Mouse (Mus musculus) forebrain, embryonic 12.5 days (tissue): ENCODE results near the gene Emp2. TPM values are rescaled to one million over a fixed set of nuclear protein-coding genes. Genes with fewer than 3 reads are reported as not detected.

Experiments
- ATAC-seq: fragments of 200-750 bp; cut with Nextera tagmentation; 2 replicates; pipeline ENCODE4 v1.8.0; 2017; ENCODE audit warnings: moderate TSS enrichment; ENCODE audit not compliant: low FRiP score
- H3K27ac ChIP-seq: fragments of 300-500 bp; sonication (generic); 2 replicates; pipeline ENCODE4 v1.5.1; 2016; ENCODE audit warnings: mild to moderate bottlenecking
- H3K27me3 ChIP-seq: fragments of 300-500 bp; sonication (generic); 2 replicates; pipeline ENCODE4 v1.6.1; 2016; ENCODE audit warnings: mild to moderate bottlenecking
- H3K36me3 ChIP-seq: fragments of 300-500 bp; sonication (generic); replicated peaks from 2 replicates; pipeline ENCODE4 v1.6.1; 2016; ENCODE audit warnings: mild to moderate bottlenecking
- H3K4me1 ChIP-seq: fragments of 300-500 bp; sonication (generic); 2 replicates; pipeline ENCODE4 v1.6.1; 2016
- H3K4me2 ChIP-seq: fragments of 300-500 bp; sonication (generic); 2 replicates; pipeline ENCODE4 v1.6.1; 2016; ENCODE audit warnings: mild to moderate bottlenecking, moderate library complexity
- H3K4me3 ChIP-seq: fragments of 300-500 bp; sonication (generic); replicated peaks from 2 replicates; pipeline ENCODE4 v1.5.1; 2016; ENCODE audit warnings: mild to moderate bottlenecking
- H3K9ac ChIP-seq: fragments of 300-500 bp; sonication (generic); 2 replicates; pipeline ENCODE4 v1.6.1; 2016; ENCODE audit warnings: mild to moderate bottlenecking
- H3K9me3 ChIP-seq: fragments of 300-500 bp; sonication (generic); 2 replicates; pipeline ENCODE4 v1.6.1; 2016
- WGBS: fragments of 180-500 bp; shearing (Covaris S2); methylation state at CpG from one replicate; pipeline ENCODE4 v1.1.7; 2016; 5-methylcytosine and 5-hydroxymethylcytosine counted together
- polyA plus RNA-seq: library from polyadenylated mRNA; unstranded; fragments of >200 nt; fragmentation: Nextera tagmentation; extraction: Ambion mirVana; gene quantifications from 2 replicates; pipeline ENCODE4 v1.2.1, GENCODE M21; 2016

Emp2 gene
- polyA plus RNA-seq, 1 experiment from 2014 or later, result 3.6 TPM

GRCm38 (mm10) chr16:10311989-10312388 is 1.8 kb downstream of the Emp2 start:
- no peaks in the 10 kb centered on the region for H3K36me3 ChIP-seq
- H3K4me1 ChIP-seq, result peaks cover 12% of the 10 kb centered on the region
- WGBS, result 87% methylated on average over 4 of the region's 4 CpGs
- no peak for ATAC-seq
- no peak overlapping the region for H3K9ac ChIP-seq
- no peak overlapping the region for H3K4me2 ChIP-seq
- H3K27ac ChIP-seq, result no peak overlapping the region
- H3K4me3 ChIP-seq, result no peak overlapping the region
- no peaks in the 10 kb centered on the region for H3K9me3 ChIP-seq
- H3K27me3 ChIP-seq, result peaks cover 28% of the 10 kb centered on the region

DNA sequence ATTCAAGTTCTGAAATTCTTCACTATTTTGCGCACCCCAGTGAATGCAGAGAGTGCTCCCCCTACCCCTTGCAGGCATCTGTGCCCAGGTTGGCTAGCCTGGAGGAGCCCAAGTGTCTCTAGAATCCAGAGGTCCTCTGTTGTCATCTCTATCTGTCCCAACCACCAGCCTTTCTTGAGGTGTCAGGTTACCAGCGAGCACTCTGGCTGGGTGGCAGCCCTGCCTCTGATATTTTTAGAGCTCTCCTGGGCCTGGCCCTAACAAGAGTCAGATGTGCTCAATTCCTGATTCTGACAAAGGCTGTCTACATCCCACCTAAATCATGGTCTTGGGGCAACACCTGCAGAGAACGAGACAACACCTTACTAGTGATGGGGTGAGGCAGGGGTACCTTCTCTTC is 2.7 kb downstream of the Emp2 start:
- no peak overlapping the region for H3K27ac ChIP-seq
- peaks cover 12% of the 10 kb centered on the region for H3K4me1 ChIP-seq
- no peaks in the 10 kb centered on the region for H3K9me3 ChIP-seq
- 67% methylated on average over 3 of the region's 3 CpGs for WGBS
- no peak overlapping the region for H3K4me2 ChIP-seq
- no peak overlapping the region for H3K9ac ChIP-seq
- no peak overlapping the region for H3K4me3 ChIP-seq
- no peaks in the 10 kb centered on the region for H3K36me3 ChIP-seq
- H3K27me3 ChIP-seq, result peaks cover 28% of the 10 kb centered on the region
- ATAC-seq, result no peak

DNA sequence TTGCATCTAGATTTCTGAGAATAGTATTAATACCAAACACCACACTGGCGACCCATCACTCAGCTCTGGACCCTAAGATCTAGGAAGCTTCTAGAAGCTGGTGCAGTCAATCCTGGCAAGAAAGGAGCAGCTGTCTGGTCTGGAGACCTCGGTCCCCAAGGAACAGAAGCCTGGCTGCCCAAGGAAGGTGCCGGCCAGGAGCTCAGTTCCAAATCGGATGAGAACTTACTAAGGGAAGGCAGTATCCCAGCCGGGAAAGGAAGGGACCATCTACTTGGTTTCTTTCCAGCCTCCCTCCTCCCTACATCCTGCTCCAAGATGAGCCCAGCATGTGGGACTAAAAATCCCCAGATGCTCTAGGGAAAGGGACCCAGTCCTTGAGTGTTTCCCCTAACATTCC is 3.3 kb downstream of the Emp2 start:
- WGBS, result 88% methylated on average over 5 of the region's 5 CpGs
- Histone ChIP-seq H3K27me3 (peaks cover 28% of the 10 kb centered on the region), H3K9ac (no peak overlapping the region), H3K4me2 (no peak overlapping the region), H3K27ac (no peak overlapping the region), H3K36me3 (no peaks in the 10 kb centered on the region), H3K4me1 (peaks cover 12% of the 10 kb centered on the region), H3K9me3 (no peaks in the 10 kb centered on the region), H3K4me3 (no peak overlapping the region)
- ATAC-seq, result no peak

GRCm38 (mm10) chr16:10307351-10307750 is 6.4 kb downstream of the Emp2 start:
- Histone ChIP-seq H3K4me3 (no peak overlapping the region), H3K27ac (no peak overlapping the region), H3K36me3 (no peaks in the 10 kb centered on the region), H3K4me1 (no peaks in the 10 kb centered on the region), H3K4me2 (no peak overlapping the region), H3K9ac (no peak overlapping the region), H3K9me3 (no peaks in the 10 kb centered on the region), H3K27me3 (peaks cover 9% of the 10 kb centered on the region)
- 69% methylated on average over 5 of the region's 5 CpGs for WGBS
- no peak for ATAC-seq

- H3K27ac ChIP-seq, result no peak overlapping the region
- no peak overlapping the region for H3K4me3 ChIP-seq
- H3K9me3 ChIP-seq, result no peaks in the 10 kb centered on the region
- H3K36me3 ChIP-seq, result no peaks in the 10 kb centered on the region
- no peaks in the 10 kb centered on the region for H3K4me1 ChIP-seq
- 75% methylated on average over 3 of the region's 3 CpGs for WGBS
- H3K4me2 ChIP-seq, result no peak overlapping the region
- no peak for ATAC-seq
- no peak overlapping the region for H3K9ac ChIP-seq
- H3K27me3 ChIP-seq, result 0 out of 2 replicates have a peak, but pooled peaks cover 1% of the 10 kb centered on the region
These were observed 7.7 kb downstream of the Emp2 start for GRCm38 (mm10) chr16:10306101-10306500.

- ATAC-seq, result no peak
- Histone ChIP-seq H3K27ac (no peak overlapping the region), H3K9me3 (peaks cover 4% of the 10 kb centered on the region; the same call in 1 of the 2 replicates), H3K36me3 (no peaks in the 10 kb centered on the region), H3K4me1 (no peaks in the 10 kb centered on the region), H3K9ac (no peak overlapping the region), H3K27me3 (no peaks in the 10 kb centered on the region), H3K4me2 (no peak overlapping the region), H3K4me3 (no peak overlapping the region)
- 88% methylated on average over 3 of the region's 3 CpGs for WGBS
These were observed 12.4 kb downstream of the Emp2 start for GRCm38 (mm10) chr16:10301337-10301736.

GRCm38 (mm10) chr16:10300231-10301186 is 13.3 kb downstream of the Emp2 start:
- no peaks in the 10 kb centered on the region for H3K27me3 ChIP-seq
- H3K4me3 ChIP-seq, result no peak overlapping the region
- H3K27ac ChIP-seq, result no peak overlapping the region
- H3K4me1 ChIP-seq, result no peaks in the 10 kb centered on the region
- H3K4me2 ChIP-seq, result no peak overlapping the region
- H3K9ac ChIP-seq, result no peak overlapping the region
- no peak for ATAC-seq
- peaks cover 4% of the 10 kb centered on the region; the same call in 1 of the 2 replicates for H3K9me3 ChIP-seq
- no peaks in the 10 kb centered on the region for H3K36me3 ChIP-seq
- WGBS, result 77% methylated on average over 3 of the region's 3 CpGs

DNA sequence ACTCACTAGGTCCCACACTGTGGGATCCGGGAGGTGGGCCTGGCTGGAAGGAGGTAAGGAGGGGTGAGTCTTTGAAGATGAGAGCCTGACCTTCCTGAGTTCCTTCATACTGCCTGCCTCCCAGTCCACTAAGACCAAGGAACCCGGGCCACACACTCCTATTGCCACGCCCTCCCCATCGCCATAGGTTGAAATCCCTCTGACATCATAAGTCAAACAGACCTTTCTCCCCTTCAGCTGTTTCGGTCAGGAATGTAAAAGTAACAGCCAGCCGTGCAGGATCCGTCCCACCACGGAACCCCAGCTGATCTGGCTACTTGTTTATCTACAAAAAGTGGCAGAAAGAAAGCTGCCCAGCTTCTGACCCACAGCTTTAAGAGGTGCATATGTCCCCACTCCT is 14.1 kb downstream of the Emp2 start:
- H3K27me3 ChIP-seq, result no peaks in the 10 kb centered on the region
- H3K9ac ChIP-seq, result no peak overlapping the region
- no peak overlapping the region for H3K27ac ChIP-seq
- WGBS, result 49% methylated on average over 8 of the region's 8 CpGs
- H3K4me1 ChIP-seq, result no peaks in the 10 kb centered on the region
- peaks cover 4% of the 10 kb centered on the region; the same call in 1 of the 2 replicates for H3K9me3 ChIP-seq
- no peak overlapping the region for H3K4me3 ChIP-seq
- H3K4me2 ChIP-seq, result no peak overlapping the region
- H3K36me3 ChIP-seq, result no peaks in the 10 kb centered on the region
- ATAC-seq, result no peak

DNA sequence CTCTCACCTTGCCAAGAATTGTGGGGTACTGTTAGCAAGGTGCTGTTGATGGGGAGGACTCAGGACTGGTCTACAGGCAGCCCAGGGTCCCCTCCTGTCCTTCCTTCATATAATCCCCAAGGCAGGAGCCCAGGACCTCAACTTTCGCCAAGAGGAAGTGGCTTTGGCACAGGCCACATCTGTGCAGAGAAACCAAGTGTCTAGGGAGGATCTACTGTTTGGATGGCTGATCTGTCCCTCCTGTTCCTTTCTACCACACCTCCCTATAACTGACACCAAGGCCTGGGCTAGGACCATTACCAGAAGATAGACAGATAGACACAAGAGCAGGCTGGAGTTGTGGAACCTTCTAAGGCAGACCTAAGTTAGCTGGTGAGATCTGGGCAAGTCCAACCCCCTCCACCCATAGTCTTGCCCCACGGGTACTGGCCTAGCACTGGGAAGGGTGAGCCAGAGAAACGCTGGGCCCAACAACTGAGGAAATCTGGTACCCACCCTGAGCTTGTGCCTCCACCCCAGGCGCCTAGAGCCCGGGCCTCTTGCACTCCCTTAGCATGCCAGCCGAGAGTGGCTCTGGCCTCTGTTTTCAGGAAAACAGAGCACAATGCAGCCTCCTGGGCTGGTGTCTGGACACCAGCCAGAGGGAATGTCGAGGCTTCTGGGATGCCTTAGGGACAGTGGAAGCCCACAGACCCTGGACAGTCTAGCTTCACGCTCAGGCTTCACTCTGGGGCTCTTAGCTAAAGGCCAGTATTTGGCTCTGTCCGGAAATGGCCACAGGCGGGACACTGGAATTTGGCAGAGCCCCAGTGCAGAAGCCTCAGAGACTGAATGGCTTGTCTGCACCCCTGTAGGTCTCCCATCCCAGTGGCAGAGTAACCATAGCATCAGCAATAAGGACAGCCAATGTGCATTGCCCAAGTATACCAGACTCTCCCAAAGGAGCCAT is 15.8 kb downstream of the Emp2 start:
- ATAC-seq, result no peak
- Histone ChIP-seq H3K27ac (no peak overlapping the region), H3K27me3 (no peaks in the 10 kb centered on the region), H3K9ac (no peak overlapping the region), H3K4me2 (no peak overlapping the region), H3K9me3 (peaks cover 4% of the 10 kb centered on the region; the same call in 1 of the 2 replicates), H3K36me3 (no peaks in the 10 kb centered on the region), H3K4me1 (no peaks in the 10 kb centered on the region), H3K4me3 (no peak overlapping the region)
- 90% methylated on average over 10 of the region's 10 CpGs for WGBS

- Histone ChIP-seq H3K9me3 (no peaks in the 10 kb centered on the region), H3K36me3 (no peaks in the 10 kb centered on the region), H3K27ac (no peak overlapping the region), H3K4me1 (no peaks in the 10 kb centered on the region), H3K27me3 (no peaks in the 10 kb centered on the region; the same call in 1 of the 2 replicates), H3K4me3 (no peak overlapping the region), H3K9ac (no peak overlapping the region), H3K4me2 (no peak overlapping the region)
- no peak for ATAC-seq
- WGBS, result 88% methylated on average over 6 of the region's 6 CpGs
These were observed 25.7 kb downstream of the Emp2 start for GRCm38 (mm10) chr16:10288115-10288514.

- WGBS, result 88% methylated on average over 9 of the region's 9 CpGs
These were observed 27.1 kb downstream of the Emp2 start for GRCm38 (mm10) chr16:10286513-10287268.

More at GRCm38 (mm10) chr16:10286513-10287268, 27.1 kb downstream of the Emp2 start:
- Histone ChIP-seq H3K27ac (no peak overlapping the region), H3K4me2 (no peak overlapping the region), H3K36me3 (no peaks in the 10 kb centered on the region), H3K4me3 (no peak overlapping the region), H3K27me3 (no peaks in the 10 kb centered on the region; the same call in 1 of the 2 replicates), H3K9me3 (no peaks in the 10 kb centered on the region), H3K9ac (no peak overlapping the region), H3K4me1 (no peaks in the 10 kb centered on the region)
- ATAC-seq, result no peak
